Mouse (Mus musculus): Measurements from ENCODE around the gene Acer2. TPM values are rescaled to one million over a fixed set of nuclear protein-coding genes. Genes with fewer than 3 reads are reported as not detected.
"Not testable (repeated sequence)": the region's sequence is repeated elsewhere in the genome, so short reads cannot be mapped to it uniquely, and the experiment has no call there.

Gene Acer2
- 10.1 and 11.4 TPM in 2 replicates for polyA plus RNA-seq (2015; fragmentation: Nextera tagmentation; extraction: Ambion mirVana)

DNA sequence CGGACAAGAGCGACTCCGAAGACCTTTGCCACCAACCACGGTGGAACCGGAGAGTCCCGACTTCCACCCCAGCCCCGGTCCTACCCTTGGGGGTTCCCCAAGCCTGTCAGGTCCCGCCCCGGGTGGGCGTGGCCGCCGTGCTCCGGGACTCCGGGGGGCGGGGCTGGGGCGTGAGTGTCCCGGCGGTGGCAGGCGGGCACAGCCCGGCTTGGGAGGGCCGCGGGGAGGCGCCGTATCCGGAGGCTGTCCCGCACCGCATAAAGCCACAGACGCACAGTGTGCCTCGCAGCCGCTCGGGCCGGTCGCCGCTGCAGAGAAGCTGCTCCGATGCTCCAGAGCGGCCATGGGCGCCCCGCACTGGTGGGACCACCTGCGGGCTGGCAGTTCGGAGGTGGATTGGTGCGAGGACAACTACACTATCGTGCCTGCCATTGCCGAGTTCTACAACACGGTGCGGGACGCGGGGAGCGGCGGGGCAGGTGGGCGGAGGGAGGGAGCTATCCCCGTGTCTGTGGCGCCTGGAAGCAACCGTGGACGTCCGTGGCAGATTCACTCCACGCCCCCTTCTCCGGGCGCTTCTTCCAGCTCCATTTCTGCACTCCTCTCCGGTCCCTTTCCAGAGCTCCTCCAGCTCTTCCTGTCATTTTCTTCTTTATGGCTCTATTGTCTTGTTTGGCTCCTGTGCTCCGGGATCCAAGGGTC, at the start of gene Acer2:
TSS of gene Acer2 (plus strand) at position 251 of the 702 bp plus-strand sequence.
- Histone ChIP-seq H3K27ac (ENCODE audit: low read depth) (peak within 1 kb of the TSS; percentile 30; the same call in 1 of the 2 replicates), H3K4me1 (ENCODE audit: insufficient read depth) (peaks cover 20% of the 10 kb centered on the region), H3K4me3 (ENCODE audit: low read depth, low read length) (peak within 1 kb of the TSS; percentile 72), H3K36me3 (replicated peaks; ENCODE audit: insufficient read depth, low read length) (no peaks in the 10 kb centered on the region), H3K27me3 (ENCODE audit: insufficient read depth, low read length) (peaks cover 7% of the 10 kb centered on the region; the same call in 1 of the 2 replicates), H3K9ac (replicated peaks) (peak within 1 kb of the TSS; percentile 71), H3K4me2 (ENCODE audit: low read depth, low read length) (peak within 1 kb of the TSS; percentile 99), H3K9me3 (ENCODE audit: low read length) (no peaks in the 10 kb centered on the region)
- ATAC-seq (peak; percentile 97), DNase-seq (peak; percentile 93)
- WGBS (ENCODE audit: insufficient replicate concordance), result under 1% methylated on average over 59 of the region's 60 CpGs
- no peak for TF ChIP-seq EP300 (IDR thresholded peaks at IDR 0.05; ENCODE audit: low read depth)
- TF ChIP-seq CTCF (IDR thresholded peaks at IDR 0.05; ENCODE audit: low read depth), result peak; percentile 49

DNA sequence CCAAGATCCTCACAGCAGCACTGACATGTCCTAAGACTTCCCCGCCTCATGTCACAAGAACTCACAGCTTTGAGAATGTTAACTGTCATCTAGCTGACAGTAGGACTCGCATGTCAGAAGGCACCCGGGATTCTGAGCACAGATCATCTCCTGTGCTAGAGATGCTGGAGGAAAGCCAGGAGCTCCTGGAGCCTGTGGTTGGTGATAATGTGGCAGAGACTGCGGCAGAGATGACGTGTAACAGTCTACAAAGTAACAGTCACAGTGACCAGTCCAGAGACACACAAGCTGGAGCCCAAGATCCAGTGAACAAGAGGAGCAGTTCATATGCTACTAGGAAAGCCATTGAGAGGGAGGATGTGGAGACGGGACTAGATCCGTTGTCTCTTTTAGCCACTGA, 49.1 kb upstream of the Acer2 start:
- Histone ChIP-seq H3K4me1 (ENCODE audit: insufficient read depth) (no peaks in the 10 kb centered on the region), H3K27ac (ENCODE audit: low read depth) (no peak overlapping the region), H3K4me3 (ENCODE audit: low read depth, low read length) (no peak overlapping the region), H3K9me3 (ENCODE audit: low read length) (no peaks in the 10 kb centered on the region), H3K27me3 (ENCODE audit: insufficient read depth, low read length) (no peaks in the 10 kb centered on the region), H3K36me3 (replicated peaks; ENCODE audit: insufficient read depth, low read length) (peaks cover 38% of the 10 kb centered on the region), H3K9ac (replicated peaks) (no peak overlapping the region), H3K4me2 (ENCODE audit: low read depth, low read length) (no peak overlapping the region)
- ATAC-seq (no peak), DNase-seq (no peak)
- WGBS (ENCODE audit: insufficient replicate concordance), result 72% methylated on average over 7 of the region's 7 CpGs
- TF ChIP-seq CTCF (IDR thresholded peaks at IDR 0.05; ENCODE audit: low read depth), result no peak
- TF ChIP-seq EP300 (IDR thresholded peaks at IDR 0.05; ENCODE audit: low read depth), result no peak

- DNase-seq, result no peak
- H3K4me2 ChIP-seq (ENCODE audit: low read depth, low read length), result no peak overlapping the region
- 0 out of 2 replicates have a peak, but pooled peaks cover 3% of the 10 kb centered on the region for H3K4me1 ChIP-seq (ENCODE audit: insufficient read depth)
- no peak overlapping the region for H3K27ac ChIP-seq (ENCODE audit: low read depth)
- no peaks in the 10 kb centered on the region for H3K27me3 ChIP-seq (ENCODE audit: insufficient read depth, low read length)
- no peak overlapping the region for H3K4me3 ChIP-seq (ENCODE audit: low read depth, low read length)
- H3K9ac ChIP-seq (replicated peaks), result no peak overlapping the region
- H3K36me3 ChIP-seq (replicated peaks; ENCODE audit: insufficient read depth, low read length), result peaks cover 29% of the 10 kb centered on the region
- 92% methylated on average over 2 of the region's 2 CpGs for WGBS (ENCODE audit: insufficient replicate concordance)
- TF ChIP-seq CTCF (IDR thresholded peaks at IDR 0.05; ENCODE audit: low read depth) (no peak), EP300 (IDR thresholded peaks at IDR 0.05; ENCODE audit: low read depth) (no peak)
- ATAC-seq, result peak; percentile 62
- H3K9me3 ChIP-seq (ENCODE audit: low read length), result no peaks in the 10 kb centered on the region
These were observed 42.3 kb upstream of the Acer2 start for GRCm38 (mm10) chr4:86831896-86832295.

DNA sequence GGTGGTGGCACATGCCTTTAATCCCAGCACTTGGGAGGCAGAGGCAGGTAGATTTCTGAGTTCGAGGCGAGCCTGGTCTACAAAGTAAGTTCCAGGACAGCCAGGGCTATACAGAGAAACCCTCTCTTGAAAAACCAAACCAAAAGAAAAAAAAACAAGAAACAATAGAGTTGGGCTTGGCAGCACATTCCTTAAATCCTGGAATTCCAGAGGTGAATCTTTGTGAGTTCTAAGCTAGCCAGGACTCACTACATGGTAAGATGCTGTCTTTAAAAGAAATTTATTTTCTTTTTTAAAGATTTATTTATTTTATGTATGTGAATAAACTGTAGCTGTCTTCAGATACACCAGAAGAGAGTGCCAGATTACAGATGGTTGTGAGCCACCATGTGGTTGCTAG, 33.1 kb upstream of the Acer2 start:
- H3K36me3 ChIP-seq (replicated peaks; ENCODE audit: insufficient read depth, low read length), result peaks cover 22% of the 10 kb centered on the region
- ATAC-seq; H3K4me1 ChIP-seq (ENCODE audit: insufficient read depth); H3K4me2 ChIP-seq (ENCODE audit: low read depth, low read length); H3K27ac ChIP-seq (ENCODE audit: low read depth); H3K27me3 ChIP-seq (ENCODE audit: insufficient read depth, low read length); H3K9ac ChIP-seq (replicated peaks); H3K9me3 ChIP-seq (ENCODE audit: low read length); DNase-seq; H3K4me3 ChIP-seq (ENCODE audit: low read depth, low read length): not testable (repeated sequence)
- 86% methylated on average over 2 of the region's 2 CpGs for WGBS (ENCODE audit: insufficient replicate concordance)

- Histone ChIP-seq H3K27ac (ENCODE audit: low read depth) (no peak overlapping the region), H3K9me3 (ENCODE audit: low read length) (no peaks in the 10 kb centered on the region), H3K4me1 (ENCODE audit: insufficient read depth) (no peaks in the 10 kb centered on the region), H3K4me2 (ENCODE audit: low read depth, low read length) (no peak overlapping the region), H3K27me3 (ENCODE audit: insufficient read depth, low read length) (no peaks in the 10 kb centered on the region), H3K9ac (replicated peaks) (no peak overlapping the region), H3K4me3 (ENCODE audit: low read depth, low read length) (no peak overlapping the region), H3K36me3 (replicated peaks; ENCODE audit: insufficient read depth, low read length) (peaks cover 24% of the 10 kb centered on the region)
- TF ChIP-seq CTCF (IDR thresholded peaks at IDR 0.05; ENCODE audit: low read depth), result no peak
- no peak for TF ChIP-seq EP300 (IDR thresholded peaks at IDR 0.05; ENCODE audit: low read depth)
- ATAC-seq, result no peak
- no peak for DNase-seq
- WGBS (ENCODE audit: insufficient replicate concordance), result 84% methylated on average over 3 of the region's 3 CpGs
These were observed 28.8 kb upstream of the Acer2 start for GRCm38 (mm10) chr4:86845384-86845783.

- DNase-seq, result no peak
- Histone ChIP-seq H3K4me1 (ENCODE audit: insufficient read depth) (no peaks in the 10 kb centered on the region), H3K9me3 (ENCODE audit: low read length) (no peaks in the 10 kb centered on the region), H3K4me2 (ENCODE audit: low read depth, low read length) (no peak overlapping the region), H3K9ac (replicated peaks) (no peak overlapping the region), H3K36me3 (replicated peaks; ENCODE audit: insufficient read depth, low read length) (peaks cover 30% of the 10 kb centered on the region), H3K4me3 (ENCODE audit: low read depth, low read length) (no peak overlapping the region), H3K27me3 (ENCODE audit: insufficient read depth, low read length) (no peaks in the 10 kb centered on the region), H3K27ac (ENCODE audit: low read depth) (no peak overlapping the region)
- no peak for ATAC-seq
- WGBS (ENCODE audit: insufficient replicate concordance), result 54% methylated on average over 2 of the region's 2 CpGs
- TF ChIP-seq EP300 (IDR thresholded peaks at IDR 0.05; ENCODE audit: low read depth), result no peak
- TF ChIP-seq CTCF (IDR thresholded peaks at IDR 0.05; ENCODE audit: low read depth), result no peak
These were observed 26.9 kb upstream of the Acer2 start for GRCm38 (mm10) chr4:86847246-86847645.

Data from liver, postnatal 0 days (tissue).